Mouse (Mus musculus) thymus, postnatal 0 days (tissue): ENCODE results near the gene Olfr450. TPM values are rescaled to one million over a fixed set of nuclear protein-coding genes. Genes with fewer than 3 reads are reported as not detected.

Source experiments
- DNase-seq: peaks from one replicate; pipeline ENCODE4 v3.0.0-alpha.2; 2015; ENCODE audit warnings: low spot score
- polyA plus RNA-seq: library from polyadenylated mRNA; unstranded; fragments of >200 nt; fragmentation: Nextera tagmentation; extraction: Ambion mirVana; gene quantifications from 2 replicates; pipeline ENCODE4 v1.2.1, GENCODE M21; 2015

Olfr450 gene
- polyA plus RNA-seq, result not detected in 2 replicates

- no peak for DNase-seq
Measured at GRCm38 (mm10) chr6:42811639-42812038, at the start of gene Olfr450. Gene Olfr450 (plus strand): TSS chr6:42811939.

GRCm38 (mm10) chr6:42777066-42777465, 34.7 kb upstream of the Olfr450 start:
- DNase-seq, result no peak

GRCm38 (mm10) chr6:42784793-42785192, 26.9 kb upstream of the Olfr450 start, which contains the start of gene Olfr452:
Gene Olfr452 (plus strand): TSS chr6:42785093.
- DNase-seq, result no peak

- DNase-seq, result no peak
Measured at GRCm38 (mm10) chr6:42790247-42790948, 21.3 kb upstream of the Olfr450 start.

- DNase-seq, result no peak
Measured at GRCm38 (mm10) chr6:42790949-42791556, 20.7 kb upstream of the Olfr450 start.

GRCm38 (mm10) chr6:42794982-42795381, 16.8 kb upstream of the Olfr450 start:
- DNase-seq, result no peak

- DNase-seq, result no peak
Measured at GRCm38 (mm10) chr6:42834084-42834483, 22.3 kb downstream of the Olfr450 start, which contains the start of gene Olfr449. Gene Olfr449 (plus strand): TSS chr6:42834384.

GRCm38 (mm10) chr6:42860222-42860819, 48.6 kb downstream of the Olfr450 start:
- DNase-seq, result peak; percentile 42

Other genes with a start within 250 kb of the Olfr450 start
- gene Tcaf3, start 214.2 kb upstream of the Olfr450 start, polyA plus RNA-seq, result not detected in 2 replicates
- 5.2 and 5.3 TPM in 2 replicates for gene Tcaf2, start 166.7 kb upstream of the Olfr450 start, polyA plus RNA-seq
- gene Tcaf1, start 101.9 kb upstream of the Olfr450 start, polyA plus RNA-seq, result 4.3 and 5.0 TPM in 2 replicates
- not detected in 2 replicates for gene Olfr453, start 72.6 kb upstream of the Olfr450 start, polyA plus RNA-seq
- gene Olfr38, start 55.5 kb upstream of the Olfr450 start, polyA plus RNA-seq, result not detected in 2 replicates
- gene Olfr452, start 26.8 kb upstream of the Olfr450 start, polyA plus RNA-seq, result not detected in 2 replicates
- not detected in 2 replicates for gene Olfr449, start 22.4 kb downstream of the Olfr450 start, polyA plus RNA-seq
- gene Olfr448, start 78.5 kb downstream of the Olfr450 start, polyA plus RNA-seq, result not detected in 2 replicates
- gene Olfr447, start 96.9 kb downstream of the Olfr450 start, polyA plus RNA-seq, result not detected in 2 replicates
- gene Olfr446, start 109.4 kb downstream of the Olfr450 start, polyA plus RNA-seq, result not detected in 2 replicates
- not detected in 2 replicates for gene Olfr444, start 137.1 kb downstream of the Olfr450 start, polyA plus RNA-seq